Mouse (Mus musculus): ENCODE measurements at regions not wholly inside any gene's neighbourhood (a gene's known extent, or its start where the extent isn't known, plus 50 kb on each side); places are given as distances from the start of the nearest gene placed in this dataset.

DNA sequence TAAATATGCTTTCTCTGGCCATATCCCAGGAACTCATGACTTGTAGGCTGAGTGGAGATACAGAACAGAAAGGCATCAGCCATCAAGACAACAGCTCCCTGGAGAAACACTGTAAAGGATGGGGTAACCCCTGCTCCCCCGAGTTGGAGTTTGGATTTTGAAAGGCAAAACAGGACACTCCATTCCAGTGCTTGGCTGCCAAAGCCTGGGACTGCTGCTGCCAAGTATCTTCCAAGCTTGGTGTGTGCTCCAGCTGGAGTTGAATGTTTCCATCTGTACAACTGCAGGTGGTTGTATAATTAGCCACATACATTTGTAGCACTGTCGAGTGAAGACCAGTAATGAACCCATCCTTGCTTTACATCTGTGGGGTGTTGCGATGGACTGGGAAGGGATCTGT is 62.1 kb downstream of the 4933412E24Rik start:
- peak; percentile 77 for DNase-seq (ENCODE audit: low spot score)

DNA sequence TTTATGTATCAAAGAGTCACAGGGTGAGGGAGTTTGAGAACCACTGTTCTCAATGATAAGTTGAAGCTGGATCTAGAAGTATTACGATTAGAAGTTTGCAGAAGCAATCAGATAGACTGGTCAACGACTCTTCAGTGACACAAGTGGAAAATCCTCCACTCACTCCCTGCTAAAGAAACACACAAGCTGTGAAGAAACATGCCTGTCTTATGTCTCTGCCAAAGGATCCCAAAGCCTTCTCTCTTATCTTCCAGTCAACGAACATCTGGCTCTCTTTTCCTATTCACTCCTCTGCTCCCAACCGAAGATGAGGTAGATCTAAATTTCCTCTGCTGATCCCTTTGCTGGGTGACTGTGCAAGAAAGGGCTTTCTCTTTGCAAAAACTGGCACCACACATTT is 62.6 kb downstream of the 4933412E24Rik start:
- DNase-seq (ENCODE audit: low spot score) = no peak

DNA sequence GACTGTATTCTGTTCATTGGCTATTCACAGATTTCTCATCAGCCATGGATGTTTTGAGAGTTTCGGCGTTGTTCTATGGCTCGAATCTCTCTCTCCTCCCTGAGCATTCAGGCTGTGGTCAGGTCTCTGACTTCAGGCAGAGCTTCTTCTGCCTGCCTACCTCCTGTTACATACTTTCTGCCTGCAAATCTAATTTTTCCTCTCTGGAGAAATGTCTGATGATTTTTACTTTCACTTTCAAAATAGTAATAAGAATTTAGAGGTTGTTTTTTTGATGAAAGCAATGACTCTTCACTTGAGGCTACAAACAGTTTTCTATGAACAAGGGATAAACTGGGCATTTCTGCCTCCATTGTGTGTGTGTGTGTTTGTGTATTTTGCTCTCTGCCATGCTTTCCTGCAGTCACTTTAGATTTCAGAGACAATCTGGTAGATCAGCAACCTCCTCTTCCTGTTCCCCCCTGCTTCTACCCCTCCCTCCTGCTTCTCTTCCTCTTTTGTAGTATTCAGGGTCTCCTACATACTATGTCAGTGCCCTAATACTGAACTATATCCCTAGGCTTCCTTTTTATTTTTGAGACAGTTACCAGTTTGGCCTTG is 65.7 kb downstream of the 4933412E24Rik start:
- no peak for DNase-seq (ENCODE audit: low spot score)

DNA sequence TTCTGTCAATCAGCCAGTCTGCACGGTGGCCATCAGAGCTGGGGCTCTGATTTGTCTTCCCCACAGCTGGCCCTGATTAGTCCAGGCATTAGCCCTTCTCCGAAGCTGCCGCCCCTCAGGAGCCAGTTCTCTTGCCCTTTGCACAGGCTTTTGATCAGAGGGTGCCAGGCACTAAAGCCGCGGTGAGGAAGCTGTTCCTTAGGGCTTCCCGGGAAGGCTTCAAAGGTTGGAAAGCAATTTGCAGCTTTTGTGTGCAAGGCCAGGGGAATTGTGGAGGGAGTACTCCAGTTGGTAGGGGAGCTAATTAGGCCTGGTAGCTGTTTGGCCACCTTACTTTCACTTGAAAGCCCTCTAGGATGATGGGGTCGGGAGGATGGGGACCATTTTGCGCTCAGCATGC is 71.2 kb downstream of the 4933412E24Rik start:
- no peak for DNase-seq (ENCODE audit: low spot score)

DNA sequence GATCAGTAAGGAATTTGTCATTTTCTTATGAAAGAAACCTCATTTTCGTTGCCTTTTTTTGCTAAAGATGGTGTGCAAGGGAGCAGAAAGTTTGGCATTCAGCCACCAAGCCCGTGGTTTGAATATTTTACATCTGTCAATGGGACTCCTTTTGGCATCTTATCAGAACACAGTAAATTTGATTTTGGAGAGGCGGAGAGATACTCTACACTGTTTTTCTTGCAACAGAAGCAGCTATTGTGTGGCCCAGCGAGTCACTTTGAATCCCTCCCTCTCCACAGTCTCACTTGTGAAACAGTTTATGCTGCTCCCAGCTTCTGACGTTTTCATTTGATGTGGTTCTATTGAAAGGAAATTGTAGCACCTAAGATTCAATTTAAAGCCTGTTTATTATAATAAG is 79.9 kb downstream of the 4933412E24Rik start:
- no peak for DNase-seq (ENCODE audit: low spot score)

DNA sequence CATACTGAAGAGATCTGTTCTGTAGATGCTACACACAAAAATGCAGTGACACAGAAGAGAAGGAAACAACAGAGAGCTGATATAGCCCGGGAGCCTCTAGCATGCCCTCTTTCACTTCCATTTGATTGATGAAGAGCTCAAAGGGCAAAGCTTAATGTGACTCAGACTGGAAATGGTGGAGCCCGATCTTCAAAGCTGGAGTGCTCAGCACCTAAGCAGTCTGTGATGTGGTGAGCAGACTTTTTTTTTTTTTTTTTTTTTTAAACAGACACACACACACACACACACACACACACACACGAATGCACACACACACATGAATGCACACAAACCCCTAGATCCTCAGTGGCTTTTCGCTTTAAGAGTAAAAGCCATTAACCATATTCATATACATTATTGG is 102.6 kb downstream of the 4933412E24Rik start:
- DNase-seq (ENCODE audit: low spot score) = no peak

DNA sequence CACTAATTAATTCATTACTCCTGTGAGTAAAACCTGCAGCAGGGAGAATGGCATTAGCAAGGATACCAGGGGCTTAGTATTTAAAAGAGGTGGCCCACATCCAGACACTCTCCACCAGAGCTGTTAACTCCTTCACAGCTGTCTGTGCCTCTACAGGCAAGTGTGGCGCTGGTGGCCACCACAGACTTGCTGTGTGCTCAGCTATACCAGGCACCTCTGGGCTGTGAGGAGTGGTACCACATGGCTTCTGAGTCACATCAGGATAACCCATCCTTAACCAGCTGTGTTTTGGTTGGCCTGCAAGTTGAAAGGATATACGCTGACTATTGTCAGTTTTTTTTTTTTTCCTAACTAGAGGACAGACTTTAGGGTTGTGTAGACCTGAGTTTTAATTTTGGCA is 108.1 kb downstream of the 4933412E24Rik start:
- no peak for DNase-seq (ENCODE audit: low spot score)

DNA sequence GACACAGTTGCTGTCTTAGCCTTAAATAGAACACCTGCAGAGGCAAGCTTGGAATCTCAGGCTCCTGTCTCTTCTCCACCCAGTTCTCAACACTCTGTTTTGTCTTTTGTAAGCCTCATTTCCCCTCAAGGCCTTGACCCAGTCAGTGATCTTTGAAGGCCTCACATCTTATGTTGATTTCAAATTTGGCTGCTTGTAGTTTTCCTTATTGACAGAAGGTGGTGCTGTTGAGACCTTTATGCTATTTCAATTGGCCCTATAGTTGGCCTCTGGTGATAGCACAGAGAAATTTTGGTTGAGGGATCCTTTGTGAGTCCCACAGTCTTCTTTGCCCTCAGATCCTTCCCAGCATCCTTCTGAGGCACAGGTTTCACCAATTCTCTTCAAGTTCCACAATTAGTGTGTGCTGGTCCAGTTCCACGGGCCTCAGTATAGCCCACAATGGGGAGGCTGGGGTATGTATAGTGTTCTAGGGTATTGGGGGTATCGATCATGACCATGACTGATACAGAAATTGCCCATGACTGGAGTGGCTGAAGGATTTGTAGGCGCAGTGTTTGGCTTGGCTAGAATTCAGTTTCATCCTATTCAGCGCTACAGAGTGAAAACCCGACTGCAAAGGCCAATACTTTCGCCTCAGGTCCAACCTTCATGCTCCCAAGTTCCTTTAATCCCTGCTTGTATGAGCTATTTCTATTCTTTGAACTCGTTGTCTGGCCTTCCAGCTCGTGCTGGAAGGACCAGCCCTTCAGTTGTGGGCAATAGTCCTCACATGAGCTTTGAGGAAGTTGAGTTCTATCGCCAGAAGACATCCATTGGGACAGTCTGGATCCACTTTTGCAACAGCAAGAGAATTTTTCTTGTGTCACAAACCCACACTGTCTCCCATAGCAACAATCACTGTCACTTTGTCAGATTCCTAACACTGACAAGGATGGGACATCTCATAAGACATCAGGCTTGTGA is 110.3 kb downstream of the 4933412E24Rik start:
- DNase-seq (ENCODE audit: low spot score) = peak; percentile 27

DNA sequence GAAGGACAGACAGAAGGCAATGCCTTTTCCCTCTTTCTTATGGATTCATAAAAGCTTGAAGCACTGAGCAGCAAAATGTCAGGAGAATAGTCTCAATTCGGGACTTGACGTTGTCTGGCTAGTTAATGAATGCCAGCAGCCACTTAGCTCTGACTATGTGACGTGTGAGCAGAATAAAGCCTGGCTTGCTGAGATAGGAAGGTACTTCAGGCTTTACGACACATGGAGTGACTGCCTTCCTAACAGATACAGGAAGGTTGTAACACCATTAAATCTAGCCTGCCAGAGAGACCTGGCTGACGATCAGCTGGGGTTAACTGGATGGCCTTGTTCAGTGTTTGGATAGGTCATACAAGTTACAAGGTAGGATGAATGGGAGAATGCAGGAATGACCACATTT is 111.7 kb downstream of the 4933412E24Rik start:
- DNase-seq (ENCODE audit: low spot score) = no peak

DNA sequence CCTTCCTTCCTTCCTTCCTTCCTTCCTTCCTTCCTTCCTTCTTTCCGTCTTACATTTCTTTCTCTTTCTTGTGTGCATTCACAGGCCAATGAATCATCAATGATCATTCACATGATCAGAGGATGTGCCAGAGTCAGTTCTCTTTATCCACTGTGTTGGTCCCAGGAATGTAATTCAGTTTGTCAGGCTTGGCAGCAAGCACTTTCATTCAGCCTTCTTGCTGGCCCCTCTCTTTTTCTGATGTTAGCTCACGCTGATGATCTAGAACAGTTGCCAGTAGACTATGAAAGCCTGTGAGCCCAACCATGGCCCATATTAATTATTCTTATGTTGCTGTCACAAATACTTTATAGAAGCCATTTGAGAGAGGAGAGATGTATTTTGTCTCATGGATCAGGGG is 127.4 kb downstream of the 4933412E24Rik start:
- DNase-seq (ENCODE audit: low spot score) = no peak

DNA sequence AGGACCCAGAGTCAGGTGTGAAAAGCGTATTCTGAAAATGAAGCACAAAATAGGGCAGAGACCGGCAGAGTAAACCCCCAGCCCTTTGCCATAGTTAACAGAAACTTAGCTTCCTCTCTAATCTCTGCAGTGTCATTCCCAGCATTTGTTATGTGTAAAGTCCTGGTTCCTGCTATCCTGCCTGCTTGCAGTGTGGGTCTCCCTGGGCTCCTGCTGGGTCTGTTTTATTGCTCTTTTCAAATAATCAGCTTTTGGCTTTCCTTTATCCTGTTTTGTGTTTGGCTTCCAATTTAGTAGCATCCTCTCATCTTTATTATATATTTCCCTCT is 128.3 kb downstream of the 4933412E24Rik start:
- DNase-seq (ENCODE audit: low spot score) = no peak

DNA sequence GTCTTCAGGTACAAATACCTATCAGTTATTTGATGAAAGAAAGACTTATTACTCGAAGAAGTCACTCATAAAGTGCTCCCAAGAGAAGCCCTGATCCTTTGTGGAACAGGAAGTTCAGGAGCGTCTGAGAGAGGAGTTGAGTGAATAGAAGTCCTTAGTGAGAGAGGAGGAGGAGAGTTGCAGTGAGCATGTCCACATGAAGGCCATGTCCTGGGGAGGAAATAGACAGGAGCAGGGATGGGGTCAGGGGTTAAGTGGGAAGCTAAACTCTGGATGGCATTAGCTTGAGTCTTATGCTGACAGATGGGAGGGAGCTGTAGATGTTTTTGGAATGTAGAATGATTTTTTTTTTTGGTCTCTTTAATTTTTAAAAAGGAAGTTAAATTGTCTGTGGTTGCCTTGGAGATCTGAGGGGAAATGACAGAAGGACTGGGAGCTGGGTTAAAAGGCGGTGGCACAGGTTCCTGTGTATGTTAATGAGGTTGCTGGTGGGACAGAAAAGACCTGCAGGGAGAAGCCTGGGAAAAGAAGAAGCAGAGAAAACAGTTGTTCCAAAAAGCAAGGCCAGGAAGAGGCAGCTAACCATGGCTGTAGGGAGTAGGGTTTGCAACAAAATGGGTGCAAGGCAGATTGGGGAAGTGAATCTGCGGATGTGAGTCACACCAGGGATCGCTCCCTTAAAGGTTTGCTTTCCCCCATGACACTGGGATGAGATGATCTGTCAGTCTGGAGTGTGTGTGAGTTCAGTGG is 128.9 kb downstream of the 4933412E24Rik start:
- DNase-seq (ENCODE audit: low spot score) = no peak

DNA sequence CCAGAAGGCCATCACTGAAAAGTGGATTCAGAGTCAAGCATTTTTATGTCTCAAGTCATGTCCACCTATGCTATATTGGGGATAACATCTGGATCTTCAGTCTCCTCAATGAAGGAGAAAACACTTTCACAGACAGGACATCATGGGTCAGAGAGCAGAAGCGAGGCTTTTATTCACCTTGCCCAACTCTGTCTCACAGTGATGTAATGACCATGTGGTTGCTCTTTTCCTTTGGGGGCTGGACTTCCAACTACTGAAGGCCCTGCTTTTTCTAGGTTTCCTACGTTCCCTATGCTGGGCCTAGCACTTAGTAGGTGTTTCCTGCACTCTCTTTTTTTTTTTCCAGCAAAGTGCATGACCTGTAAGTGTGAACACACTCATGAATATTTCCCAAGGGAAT is 130.4 kb downstream of the 4933412E24Rik start:
- no peak for DNase-seq (ENCODE audit: low spot score)

DNA sequence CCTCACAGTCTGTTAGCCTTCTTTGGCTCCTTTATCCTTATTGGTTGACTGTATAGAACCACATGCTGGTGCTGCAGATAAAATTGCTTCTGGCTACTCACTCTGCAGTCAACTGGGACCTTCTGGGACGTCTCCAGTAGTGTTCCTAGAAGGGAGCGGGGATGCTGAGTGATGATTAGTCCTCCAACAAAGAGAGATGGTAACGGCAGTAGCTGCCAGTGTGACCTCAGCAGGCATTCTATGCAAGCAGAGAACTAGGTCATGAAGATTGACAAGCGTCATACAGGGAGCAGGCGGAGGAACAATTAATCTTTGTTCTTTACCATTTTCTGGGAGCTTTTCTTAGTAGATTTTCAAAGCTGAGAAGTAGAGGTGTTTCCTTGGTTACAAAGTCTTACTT is 134.0 kb downstream of the 4933412E24Rik start:
- no peak for DNase-seq (ENCODE audit: low spot score)

DNA sequence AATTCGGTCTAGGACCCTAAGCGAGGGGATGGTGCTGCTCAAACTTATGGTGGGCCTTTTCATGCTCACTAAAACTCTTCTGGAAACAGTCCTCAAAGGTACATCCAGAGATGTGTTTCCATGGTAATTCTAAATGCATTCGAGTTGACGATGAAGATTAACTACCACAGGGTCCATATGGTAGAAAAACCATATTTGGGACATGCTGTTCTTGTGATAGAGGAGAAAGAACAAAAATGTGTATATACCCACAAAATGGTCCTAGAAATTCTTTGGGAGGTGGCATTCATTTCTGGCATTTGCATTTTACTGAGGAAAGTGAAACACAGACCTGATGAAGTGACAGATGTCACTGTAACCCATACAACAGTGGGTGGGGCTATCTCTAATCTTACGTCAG is 136.0 kb downstream of the 4933412E24Rik start:
- DNase-seq (ENCODE audit: low spot score) = no peak

DNA sequence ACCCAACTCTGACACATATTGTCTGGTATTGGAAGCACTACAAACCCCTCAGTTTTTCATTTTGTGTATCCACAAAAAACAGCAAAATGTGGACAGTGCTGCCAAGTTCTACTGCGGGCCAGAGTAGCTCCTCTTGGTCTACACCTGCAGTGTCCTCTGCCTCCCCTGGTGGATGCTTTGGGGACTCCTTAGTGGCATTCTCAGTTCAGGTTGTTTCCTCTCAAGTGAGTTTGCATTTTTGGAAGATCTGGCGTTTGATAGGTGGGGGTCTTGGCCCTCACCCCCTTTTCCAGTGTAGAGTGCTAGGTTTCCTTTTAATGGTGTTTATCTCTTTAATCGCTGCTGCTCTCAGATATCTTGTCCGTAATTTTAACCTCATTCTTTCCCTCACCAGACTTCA is 137.1 kb downstream of the 4933412E24Rik start:
- no peak for DNase-seq (ENCODE audit: low spot score)

DNA sequence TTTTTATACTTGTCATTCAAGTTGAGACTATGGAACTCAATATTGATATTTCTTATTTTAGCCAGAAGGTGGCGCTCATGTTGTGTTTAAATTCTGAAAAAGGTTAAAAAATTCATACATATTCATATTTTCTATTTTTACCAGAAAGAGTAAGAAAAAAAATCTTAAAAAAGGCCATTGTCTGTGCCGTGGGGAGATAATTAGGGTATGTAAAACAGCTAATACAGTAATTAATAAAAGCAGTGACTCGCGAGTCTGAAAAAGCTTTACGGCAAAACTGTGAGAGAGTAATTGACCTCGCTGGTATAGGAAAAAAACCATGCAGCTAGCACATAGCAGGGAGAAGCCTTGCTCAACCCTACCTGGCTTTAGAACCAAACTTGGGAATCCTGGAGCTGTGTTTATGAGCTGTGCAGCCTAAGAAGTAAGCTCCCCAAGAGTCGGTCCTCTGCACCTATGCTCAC is 140.1 kb downstream of the 4933412E24Rik start:
- peak; percentile 33 for DNase-seq (ENCODE audit: low spot score)

DNA sequence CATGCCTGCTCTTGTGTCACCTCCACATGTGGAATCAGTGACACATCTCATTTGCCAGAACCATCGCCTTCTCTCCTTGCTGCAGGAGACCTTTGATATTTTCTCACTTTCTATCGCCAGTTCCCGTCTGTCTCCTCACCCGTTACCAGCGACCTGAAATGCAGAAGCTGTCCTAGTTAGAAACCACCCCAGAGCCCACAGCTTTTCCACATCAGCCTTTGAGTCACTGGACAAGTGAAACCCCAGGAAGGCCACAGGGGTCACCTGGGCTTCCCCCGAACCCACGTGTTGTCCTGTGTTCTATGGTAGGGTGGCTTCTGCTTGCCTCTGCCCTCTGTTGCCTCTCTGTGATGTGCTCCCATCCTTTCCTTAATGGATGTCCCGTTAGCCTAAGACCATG is 149.7 kb downstream of the 4933412E24Rik start:
- no peak for DNase-seq (ENCODE audit: low spot score)

DNA sequence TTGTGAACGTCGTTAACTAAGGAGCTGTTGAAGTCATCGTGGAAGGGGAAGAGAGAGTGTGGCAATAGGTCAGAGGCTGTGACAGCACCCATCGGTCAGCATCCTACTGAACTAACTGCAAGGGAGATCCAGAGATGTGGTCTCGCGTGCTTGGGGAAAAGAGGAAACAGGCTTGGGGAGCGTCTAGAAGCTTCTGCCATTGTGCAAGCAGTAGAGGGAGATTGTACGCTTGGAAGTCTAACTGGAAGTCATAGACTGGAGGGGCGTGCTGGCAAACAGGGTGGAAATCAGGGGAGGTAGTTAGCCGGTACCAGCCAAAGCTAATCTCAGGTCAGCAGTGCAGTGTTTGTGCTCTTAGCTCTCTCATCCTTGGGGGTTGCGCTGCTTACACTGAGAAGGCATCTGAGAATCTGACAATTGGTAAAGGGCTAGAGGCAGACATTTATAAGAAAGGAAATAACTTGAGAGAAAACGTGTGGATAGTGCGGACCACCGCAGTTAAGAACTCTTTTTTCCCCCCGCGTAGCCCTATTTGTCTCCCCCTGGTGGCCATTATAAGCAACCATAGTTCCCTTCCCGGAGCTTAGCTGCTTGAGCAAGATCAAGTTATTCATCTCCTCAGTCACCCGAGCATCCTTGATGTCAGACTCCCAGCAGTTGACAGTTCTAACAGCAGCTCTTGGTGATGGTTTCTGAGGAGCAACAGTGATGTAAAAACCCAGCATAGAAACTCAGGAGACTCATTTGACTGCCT is 151.5 kb downstream of the 4933412E24Rik start:
- DNase-seq (ENCODE audit: low spot score) = peak; percentile 11

DNA sequence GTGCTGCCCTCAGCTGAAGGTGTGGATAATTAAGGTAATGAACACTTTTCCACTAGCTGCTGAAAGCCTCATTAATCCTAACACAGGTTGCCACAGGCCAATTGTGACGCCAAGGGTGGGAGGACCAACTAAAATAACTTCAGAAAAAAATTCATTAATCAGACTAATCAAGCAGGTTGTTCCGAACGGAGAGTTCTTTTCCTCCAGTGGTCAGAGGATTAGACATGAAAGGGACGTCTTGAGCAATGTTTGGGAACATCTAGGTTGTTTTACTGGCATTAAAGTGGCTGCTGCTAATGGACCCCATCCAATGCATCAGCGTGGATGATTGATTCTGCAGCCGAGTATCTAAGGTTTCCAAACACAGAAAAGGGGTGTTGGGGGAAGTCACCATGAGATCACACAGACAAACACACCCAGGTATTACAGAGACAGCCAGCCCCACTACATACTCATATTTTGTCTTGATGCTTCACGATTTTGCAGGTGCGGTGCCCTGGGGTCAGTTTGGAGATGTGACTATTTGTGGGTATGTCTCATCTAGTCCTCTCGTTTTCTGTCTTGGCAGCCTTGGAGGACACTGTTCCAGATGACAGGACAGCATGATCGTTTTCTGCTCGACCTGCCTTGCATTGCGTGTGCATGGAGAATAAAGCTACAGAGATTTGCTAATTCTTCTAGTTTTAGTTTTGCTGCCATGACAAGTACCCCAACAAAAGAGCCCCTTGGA is 164.0 kb downstream of the 4933412E24Rik start:
- DNase-seq (ENCODE audit: low spot score) = no peak

DNA sequence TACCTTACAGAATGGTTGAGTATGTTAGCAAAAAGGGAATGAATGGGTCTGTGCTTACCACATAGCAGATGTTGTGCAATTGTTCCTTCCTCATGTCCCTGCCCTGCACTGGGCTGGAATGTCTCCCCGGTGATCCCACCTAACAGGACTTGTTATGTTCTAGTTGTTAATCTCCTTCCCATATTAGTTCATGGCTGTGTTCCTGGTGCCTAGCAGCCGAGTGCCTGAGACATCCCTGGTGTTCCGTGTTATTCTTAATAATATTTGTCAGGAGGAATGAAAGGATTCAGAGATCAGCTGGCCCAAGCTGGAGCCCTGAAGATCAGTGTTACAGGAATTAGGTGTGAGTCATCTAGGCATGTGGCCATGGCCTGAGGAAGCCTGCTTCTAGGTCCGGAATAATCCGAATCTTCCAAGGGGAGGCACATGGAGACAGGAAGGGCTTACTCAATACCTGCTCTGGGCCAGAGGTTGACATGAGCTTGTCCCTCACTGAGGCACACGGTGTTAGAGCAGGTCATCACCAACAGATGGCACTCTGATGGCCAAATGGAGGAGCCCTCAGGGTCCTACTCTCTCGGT is 171.2 kb downstream of the 4933412E24Rik start:
- no peak for DNase-seq (ENCODE audit: low spot score)
